Mouse (Mus musculus) midbrain, embryonic 15.5 days (tissue): ENCODE data around the gene Crygb. TPM values are rescaled to one million over a fixed set of nuclear protein-coding genes. Genes with fewer than 3 reads are reported as not detected.
"Not testable (repeated sequence)": the region's sequence is repeated elsewhere in the genome, so short reads cannot be mapped to it uniquely, and the experiment has no call there.

Source experiments
- ATAC-seq: fragments of 200-750 bp; cut with Nextera tagmentation; replicated peaks from 2 replicates; pipeline ENCODE4 v1.8.0; 2017; ENCODE audit warnings: moderate TSS enrichment
- H3K27ac ChIP-seq: fragments of 300-500 bp; sonication (generic); 2 replicates; pipeline ENCODE4 v1.5.1; 2015; ENCODE audit warnings: mild to moderate bottlenecking, inconsistent platforms
- H3K27me3 ChIP-seq: fragments of 300-500 bp; sonication (generic); replicated peaks from 2 replicates; pipeline ENCODE4 v1.6.1; 2015; ENCODE audit warnings: inconsistent platforms
- H3K36me3 ChIP-seq: fragments of 300-500 bp; sonication (generic); replicated peaks from 2 replicates; pipeline ENCODE4 v1.6.1; 2015; ENCODE audit warnings: inconsistent platforms
- H3K4me1 ChIP-seq: fragments of 300-500 bp; sonication (generic); 2 replicates; pipeline ENCODE4 v1.6.1; 2015; ENCODE audit warnings: inconsistent platforms
- H3K4me2 ChIP-seq: fragments of 300-500 bp; sonication (generic); 2 replicates; pipeline ENCODE4 v1.6.1; 2015; ENCODE audit warnings: inconsistent platforms, mild to moderate bottlenecking, moderate library complexity
- H3K4me3 ChIP-seq: fragments of 300-500 bp; sonication (generic); 2 replicates; pipeline ENCODE4 v1.5.1; 2015; ENCODE audit warnings: mild to moderate bottlenecking, inconsistent platforms
- H3K9ac ChIP-seq: fragments of 300-500 bp; sonication (generic); 2 replicates; pipeline ENCODE4 v1.6.1; 2015; ENCODE audit warnings: mild to moderate bottlenecking, inconsistent platforms
- H3K9me3 ChIP-seq: fragments of 300-500 bp; sonication (generic); 2 replicates; pipeline ENCODE4 v1.6.1; 2016; ENCODE audit warnings: inconsistent platforms
- WGBS: fragments of 180-500 bp; shearing (Covaris S2); methylation state at CpG from one replicate; pipeline ENCODE4 v1.1.7; 2015; ENCODE audit warnings: mixed read lengths; 5-methylcytosine and 5-hydroxymethylcytosine counted together
- polyA plus RNA-seq: library from polyadenylated mRNA; unstranded; fragments of >200 nt; fragmentation: Nextera tagmentation; extraction: Ambion mirVana; gene quantifications from 2 replicates; pipeline ENCODE4 v1.2.1, GENCODE M21; 2015

Crygb gene
- polyA plus RNA-seq, 1 experiment from 2014 or later = not detected

DNA sequence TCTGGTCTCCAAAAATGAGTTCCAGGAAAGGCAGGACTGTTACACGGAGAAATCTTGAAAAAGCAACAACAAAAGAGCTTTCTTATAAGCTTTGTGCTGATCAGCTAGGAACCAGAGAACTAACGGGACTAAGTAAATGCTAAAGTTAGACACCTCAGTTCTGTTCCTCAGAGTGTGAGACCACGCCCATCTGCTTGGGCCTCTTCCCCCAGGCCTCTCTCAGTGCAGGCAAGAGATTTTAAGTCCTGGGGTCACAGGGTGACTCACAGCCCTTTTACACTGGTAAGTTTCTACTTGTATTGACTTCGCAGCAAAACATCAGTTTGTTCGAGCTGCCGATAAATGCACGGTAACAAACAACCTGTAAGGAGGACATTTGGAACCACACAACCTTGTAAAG, 30.4 kb downstream of the Crygb start:
- H3K4me3 ChIP-seq = no peak overlapping the region
- no peak overlapping the region for H3K9ac ChIP-seq
- H3K27ac ChIP-seq = no peak overlapping the region
- H3K9me3 ChIP-seq = no peaks in the 10 kb centered on the region
- ATAC-seq = no peak
- no peak overlapping the region for H3K4me2 ChIP-seq
- H3K4me1 ChIP-seq = no peaks in the 10 kb centered on the region
- H3K36me3 ChIP-seq = no peaks in the 10 kb centered on the region
- WGBS = 68% methylated on average over 7 of the region's 7 CpGs
- no peaks in the 10 kb centered on the region for H3K27me3 ChIP-seq

DNA sequence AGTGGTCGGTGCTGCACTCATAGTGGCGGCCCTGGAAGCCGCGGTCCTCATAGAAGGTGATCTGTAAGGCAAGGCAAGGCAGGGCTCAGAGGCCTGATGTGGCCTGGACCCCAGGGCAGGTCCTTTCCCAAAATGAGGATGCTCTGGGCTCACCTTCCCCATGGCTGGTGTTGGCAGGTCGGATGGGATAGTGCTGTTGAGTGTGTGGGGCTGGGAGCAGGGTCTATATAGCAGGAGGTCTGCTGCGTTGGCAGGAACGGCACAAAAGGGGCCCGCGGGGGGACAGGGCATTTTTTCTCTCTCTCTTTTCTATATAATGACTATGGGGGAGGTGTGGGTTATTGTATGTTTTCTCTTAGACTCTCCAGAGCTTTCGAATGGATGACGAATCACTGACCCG, 31.1 kb downstream of the Crygb start, which contains the start of gene Cryge:
TSS of gene Cryge (minus strand) at position 198 of the 400 bp plus-strand sequence.
- WGBS = 59% methylated on average over 12 of the region's 12 CpGs
- not testable (repeated sequence) for H3K4me3 ChIP-seq, H3K27ac ChIP-seq, H3K9me3 ChIP-seq, H3K4me2 ChIP-seq, H3K36me3 ChIP-seq, H3K27me3 ChIP-seq, H3K4me1 ChIP-seq, H3K9ac ChIP-seq, ATAC-seq

DNA sequence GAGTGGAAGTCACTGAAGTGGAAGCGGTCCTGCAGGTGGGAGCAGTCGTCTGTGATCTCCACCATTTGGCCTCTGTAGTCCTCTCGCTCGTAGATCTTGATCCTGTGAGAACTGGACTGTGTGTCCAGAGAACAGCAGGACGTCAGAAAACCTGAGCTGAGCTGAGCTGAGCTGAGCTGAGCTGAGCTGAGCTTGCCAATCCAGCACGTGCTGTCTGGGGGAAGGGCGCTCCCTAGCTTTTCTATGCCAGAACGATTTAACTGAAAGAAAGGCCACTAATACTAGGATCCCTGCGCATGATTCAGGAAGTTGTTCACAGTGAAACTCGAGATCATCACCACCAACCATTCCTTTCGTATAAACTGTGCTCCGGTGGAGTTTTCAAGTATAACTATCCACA, 33.3 kb downstream of the Crygb start:
- Histone ChIP-seq H3K9me3 (no peaks in the 10 kb centered on the region), H3K4me1 (no peaks in the 10 kb centered on the region), H3K4me2 (no peak overlapping the region), H3K27me3 (no peaks in the 10 kb centered on the region), H3K4me3 (no peak overlapping the region), H3K27ac (no peak overlapping the region), H3K9ac (no peak overlapping the region), H3K36me3 (no peaks in the 10 kb centered on the region)
- ATAC-seq = no peak
- 51% methylated on average over 12 of the region's 12 CpGs for WGBS

DNA sequence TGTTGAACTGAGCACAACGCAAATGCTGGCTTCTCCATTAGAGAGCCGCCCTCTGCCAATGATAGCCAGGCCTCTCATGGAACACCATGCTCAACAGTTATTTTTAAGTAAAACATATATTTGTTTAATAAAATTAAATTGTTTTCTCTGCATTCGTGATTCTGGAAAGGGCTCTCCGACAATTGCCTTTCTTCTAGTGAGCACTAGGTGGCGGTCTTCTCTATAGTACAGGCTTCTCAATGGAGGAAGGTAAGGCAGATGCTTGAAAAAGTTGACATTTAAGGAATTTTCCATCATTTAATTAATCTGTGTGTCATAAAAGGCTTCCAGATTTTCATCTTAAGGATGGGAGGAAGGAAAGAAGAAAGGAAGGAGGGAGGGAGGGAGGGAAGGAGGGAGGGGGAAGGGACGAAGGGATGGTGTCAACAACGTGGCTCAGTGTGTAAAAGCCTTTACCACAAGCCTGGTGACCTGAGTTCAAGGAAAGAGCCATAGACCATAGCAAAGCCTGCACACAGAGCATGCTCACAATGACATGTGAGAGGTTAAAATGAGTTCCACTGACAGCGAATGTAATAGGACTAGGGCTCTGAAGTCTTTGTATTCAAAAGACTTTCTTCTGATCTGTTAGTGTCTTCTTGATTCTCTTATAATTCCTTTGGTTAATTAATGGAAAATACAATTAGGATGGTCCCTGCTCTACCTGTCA, 35.5 kb downstream of the Crygb start:
- Histone ChIP-seq H3K4me1 (no peaks in the 10 kb centered on the region), H3K27me3 (no peaks in the 10 kb centered on the region), H3K9me3 (no peaks in the 10 kb centered on the region), H3K4me2 (no peak overlapping the region), H3K27ac (no peak overlapping the region), H3K4me3 (no peak overlapping the region), H3K9ac (no peak overlapping the region), H3K36me3 (no peaks in the 10 kb centered on the region)
- 40% methylated on average over 8 of the region's 8 CpGs for WGBS
- no peak for ATAC-seq

DNA sequence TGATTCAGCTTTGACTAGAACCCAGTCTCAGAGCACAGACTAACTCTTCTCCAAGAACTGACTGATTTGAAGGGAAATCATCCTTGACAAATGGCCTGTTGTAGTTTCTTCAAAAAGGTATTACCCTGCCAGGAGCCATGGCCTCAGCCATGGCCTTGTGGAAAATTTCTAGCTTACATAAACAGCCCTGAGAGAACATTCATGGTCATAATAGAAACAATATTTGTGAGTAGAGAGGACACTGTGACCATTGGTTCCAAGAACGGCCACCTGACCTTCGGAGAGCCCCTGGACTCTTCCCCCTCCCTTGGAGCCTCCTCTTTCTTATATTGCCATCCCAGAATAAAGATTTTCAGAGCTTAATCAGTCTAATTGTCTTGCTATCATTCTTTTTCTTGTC, 38.7 kb downstream of the Crygb start:
- H3K4me2 ChIP-seq = no peak overlapping the region
- no peaks in the 10 kb centered on the region for H3K27me3 ChIP-seq
- H3K36me3 ChIP-seq = no peaks in the 10 kb centered on the region
- H3K27ac ChIP-seq = no peak overlapping the region
- no peaks in the 10 kb centered on the region for H3K9me3 ChIP-seq
- no peaks in the 10 kb centered on the region for H3K4me1 ChIP-seq
- ATAC-seq = no peak
- no peak overlapping the region for H3K4me3 ChIP-seq
- no peak overlapping the region for H3K9ac ChIP-seq
- 82% methylated on average over 2 of the region's 2 CpGs for WGBS

DNA sequence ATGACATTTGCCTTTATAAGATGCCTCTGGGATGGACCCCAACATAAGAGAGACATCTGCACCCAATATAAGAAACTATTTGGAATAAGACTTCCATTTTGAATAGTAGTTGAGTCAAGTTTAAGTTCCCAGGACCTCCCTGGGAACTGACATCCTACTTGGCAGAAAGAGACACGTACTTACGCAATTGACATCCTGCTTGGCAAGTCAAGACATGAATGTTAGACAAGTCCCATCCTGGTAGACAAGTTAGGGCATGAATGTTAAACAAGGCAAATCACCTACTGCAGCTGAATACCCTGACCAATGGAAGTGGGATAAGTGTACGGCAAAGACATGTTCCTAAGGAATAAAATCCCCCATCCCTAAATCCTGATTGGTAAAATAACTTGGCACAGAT, 40.3 kb downstream of the Crygb start:
- Histone ChIP-seq H3K27ac (no peak overlapping the region), H3K27me3 (no peaks in the 10 kb centered on the region), H3K9me3 (no peaks in the 10 kb centered on the region), H3K4me2 (no peak overlapping the region), H3K4me3 (no peak overlapping the region), H3K36me3 (no peaks in the 10 kb centered on the region), H3K9ac (no peak overlapping the region), H3K4me1 (no peaks in the 10 kb centered on the region)
- 95% methylated on average over 3 of the region's 3 CpGs for WGBS
- ATAC-seq = no peak

DNA sequence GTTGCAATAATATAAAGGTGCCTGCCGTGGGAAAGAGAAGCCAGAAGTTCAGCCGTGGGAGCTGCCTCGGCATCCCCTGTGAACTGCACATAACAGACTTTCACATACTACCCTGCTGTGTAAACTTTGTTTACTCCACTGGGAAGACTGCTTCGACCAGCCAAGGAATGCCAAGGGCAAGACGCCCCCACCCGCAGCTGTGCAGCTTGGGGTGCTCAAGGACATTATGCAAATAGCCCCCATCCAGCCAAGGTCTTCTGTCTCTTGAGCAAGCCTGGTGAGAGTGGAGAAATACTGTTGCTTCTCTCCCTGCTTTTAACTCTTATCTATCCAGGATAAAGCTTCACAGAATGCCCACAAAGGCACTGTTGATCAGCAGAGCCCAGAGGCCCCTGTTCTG, 41.3 kb downstream of the Crygb start:
- H3K9ac ChIP-seq = no peak overlapping the region
- 80% methylated on average over 6 of the region's 6 CpGs for WGBS
- no peaks in the 10 kb centered on the region for H3K27me3 ChIP-seq
- H3K36me3 ChIP-seq = no peaks in the 10 kb centered on the region
- ATAC-seq = no peak
- H3K4me2 ChIP-seq = no peak overlapping the region
- no peaks in the 10 kb centered on the region for H3K4me1 ChIP-seq
- no peak overlapping the region for H3K27ac ChIP-seq
- H3K4me3 ChIP-seq = no peak overlapping the region
- H3K9me3 ChIP-seq = no peaks in the 10 kb centered on the region

DNA sequence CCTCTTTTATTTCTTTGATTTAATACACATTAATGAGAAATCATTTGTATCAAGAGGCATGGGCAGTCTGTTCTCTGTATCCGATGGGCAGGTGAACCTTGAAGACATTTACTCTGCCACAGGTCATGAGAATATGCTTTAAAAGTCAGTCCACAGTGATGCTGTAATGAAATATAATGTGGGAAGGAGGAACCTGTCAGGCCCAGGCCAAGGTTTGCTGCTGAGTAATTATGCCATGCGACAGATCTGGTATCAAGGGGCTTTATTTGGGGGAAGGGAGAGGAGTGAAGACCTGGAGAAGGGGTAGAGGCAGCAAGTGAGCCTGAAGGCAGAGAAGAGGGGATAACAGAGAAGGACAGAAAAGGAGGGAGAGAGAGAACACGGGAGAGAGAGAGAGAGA, 42.4 kb downstream of the Crygb start:
- Histone ChIP-seq H3K27ac (no peak overlapping the region), H3K4me3 (no peak overlapping the region), H3K4me1 (no peaks in the 10 kb centered on the region), H3K27me3 (no peaks in the 10 kb centered on the region), H3K9ac (no peak overlapping the region), H3K9me3 (no peaks in the 10 kb centered on the region), H3K36me3 (no peaks in the 10 kb centered on the region), H3K4me2 (no peak overlapping the region)
- 86% methylated on average over 3 of the region's 3 CpGs for WGBS
- ATAC-seq = no peak

DNA sequence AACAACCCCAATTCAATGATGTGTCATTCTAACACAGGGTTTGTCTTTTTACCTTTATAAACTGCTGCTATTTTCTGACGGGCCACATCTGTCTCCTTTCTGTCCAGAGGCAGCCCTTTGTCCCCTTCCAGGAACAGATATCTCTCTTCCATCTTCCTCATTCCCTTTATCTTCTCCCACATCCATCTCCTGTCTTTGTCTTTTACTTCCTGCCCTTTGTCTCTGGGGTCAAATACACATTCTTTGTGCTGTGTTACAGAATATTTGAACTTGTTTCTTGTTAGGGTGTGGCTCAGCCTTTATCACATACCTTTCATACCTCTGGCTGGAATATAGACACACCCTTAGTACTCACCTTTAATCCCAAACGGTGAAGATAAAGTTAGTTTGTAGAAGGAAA, 44.5 kb downstream of the Crygb start:
- 82% methylated on average over 2 of the region's 2 CpGs for WGBS
- Histone ChIP-seq H3K4me1 (no peaks in the 10 kb centered on the region), H3K4me3 (no peak overlapping the region), H3K9ac (no peak overlapping the region), H3K27ac (no peak overlapping the region), H3K4me2 (no peak overlapping the region), H3K9me3 (no peaks in the 10 kb centered on the region), H3K27me3 (no peaks in the 10 kb centered on the region), H3K36me3 (no peaks in the 10 kb centered on the region)
- ATAC-seq = no peak

DNA sequence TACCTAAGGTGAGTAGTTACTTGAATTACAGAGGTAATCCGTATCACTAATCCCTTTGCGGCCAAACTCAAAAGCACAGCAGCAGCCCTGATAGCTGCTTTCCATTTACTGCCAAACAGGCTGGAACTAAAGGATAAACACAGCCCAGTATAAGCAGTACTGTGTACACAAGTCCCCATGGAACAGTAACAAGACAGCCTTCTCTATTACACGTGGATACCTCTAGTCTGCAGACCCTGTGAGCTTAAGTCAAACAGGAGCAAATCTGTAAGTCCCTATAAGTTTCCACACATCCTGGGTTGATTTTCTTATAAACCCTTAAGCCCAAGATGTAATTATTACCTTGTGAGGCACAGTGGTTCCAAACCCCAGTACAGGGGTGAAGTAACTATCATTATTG, 46.6 kb downstream of the Crygb start:
- Histone ChIP-seq H3K4me1 (no peaks in the 10 kb centered on the region), H3K9ac (no peak overlapping the region), H3K4me2 (no peak overlapping the region), H3K36me3 (no peaks in the 10 kb centered on the region), H3K4me3 (no peak overlapping the region), H3K9me3 (no peaks in the 10 kb centered on the region), H3K27ac (no peak overlapping the region), H3K27me3 (no peaks in the 10 kb centered on the region)
- no peak for ATAC-seq
- 26% methylated on average over 3 of the region's 3 CpGs for WGBS

DNA sequence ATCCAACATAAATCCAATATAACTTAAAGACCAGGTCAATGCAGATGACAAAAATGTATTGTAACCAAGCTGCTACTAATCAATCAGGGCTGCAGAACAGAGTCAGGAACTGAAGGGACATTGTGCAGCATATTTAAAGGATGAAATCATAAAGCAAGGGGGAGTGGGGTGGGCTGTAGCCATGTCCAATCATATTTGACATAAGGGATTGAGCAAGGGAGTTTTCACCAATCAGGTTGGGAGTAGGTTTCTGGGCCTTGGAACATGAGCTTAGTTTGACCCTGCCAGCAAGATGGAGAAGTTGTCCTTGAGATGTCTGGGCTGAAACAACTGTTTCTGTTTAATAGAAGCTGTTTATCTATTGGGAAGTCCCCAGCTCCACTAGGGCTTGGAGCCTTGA, 49.4 kb downstream of the Crygb start, which contains the start of gene Akr1cl:
TSS of gene Akr1cl (minus strand) at position 119 of the 400 bp plus-strand sequence.
- Histone ChIP-seq H3K27ac (no peak within 1 kb of the TSS), H3K9me3 (no peaks in the 10 kb centered on the region), H3K27me3 (no peaks in the 10 kb centered on the region), H3K9ac (no peak within 1 kb of the TSS), H3K36me3 (no peaks in the 10 kb centered on the region), H3K4me1 (no peaks in the 10 kb centered on the region), H3K4me2 (no peak within 1 kb of the TSS), H3K4me3 (no peak within 1 kb of the TSS)
- ATAC-seq = no peak
